Comparison of ENCODE assay signal across 9 mouse cellular contexts in genomic region chr6:39256304-39257103, GRCm38 (mm10). TPM values are rescaled to one million over a fixed set of nuclear protein-coding genes. Genes with fewer than 3 reads are reported as not detected.
DNase-seq lines count a peak whose midpoint lies in the region; ATAC-seq and TF ChIP-seq lines count a peak whose summit lies in the region.
"Had no signal": no experiment of that assay in that cellular context is flagged by ENCODE, and none has a peak within 500 bp of the region (broad histone marks: within the 10 kb centered on the region; RNA-seq: fewer than 3 reads in every experiment).

No protein-coding gene starts in this region.

- no peaks in the 10 kb centered on the region for H3K36me3 ChIP-seq in forebrain, embryonic 14.5 days (ENCODE audit: control insufficient read depth, insufficient read depth, low read length)
- no peaks in the 10 kb centered on the region for H3K36me3 ChIP-seq in liver, postnatal 0 days (replicated peaks; ENCODE audit: insufficient read depth, low read length)
- H3K36me3 ChIP-seq in neural tube, embryonic 13.5 days, result no peaks in the 10 kb centered on the region

- 3% methylated on average over 47 of the region's 48 CpGs for WGBS in forebrain, embryonic 14.5 days
- WGBS in liver, postnatal 0 days (ENCODE audit: insufficient replicate concordance), result 4% methylated on average over 46 of the region's 48 CpGs
- WGBS in neural tube, embryonic 13.5 days, result 3% methylated on average over 48 of the region's 48 CpGs

- H3K4me1 ChIP-seq in forebrain, embryonic 14.5 days (ENCODE audit: control insufficient read depth, insufficient read depth, low read length), result peaks cover 12% of the 10 kb centered on the region
- peaks cover 19% of the 10 kb centered on the region for H3K4me1 ChIP-seq in liver, postnatal 0 days (ENCODE audit: insufficient read depth)
- H3K4me1 ChIP-seq in neural tube, embryonic 13.5 days (replicated peaks), result peaks cover 25% of the 10 kb centered on the region

- no peak for TF ChIP-seq CTCF in liver, postnatal 0 days (IDR thresholded peaks at IDR 0.05; ENCODE audit: low read depth)

- H3K4me2 ChIP-seq in forebrain, embryonic 14.5 days (ENCODE audit: low read length), result peak overlapping the region; percentile 78
- peak overlapping the region; percentile 81 for H3K4me2 ChIP-seq in liver, postnatal 0 days (ENCODE audit: low read depth, low read length)
- peak overlapping the region; percentile 81 for H3K4me2 ChIP-seq in neural tube, embryonic 13.5 days

- no peaks in the 10 kb centered on the region for H3K27me3 ChIP-seq in forebrain, embryonic 14.5 days (replicated peaks; ENCODE audit: control insufficient read depth, insufficient read depth, low read length)
- H3K27me3 ChIP-seq in liver, postnatal 0 days (ENCODE audit: insufficient read depth, low read length), result peaks cover 22% of the 10 kb centered on the region
- H3K27me3 ChIP-seq in neural tube, embryonic 13.5 days, result peaks cover 18% of the 10 kb centered on the region; the same call in 1 of the 2 replicates
- H3K27me3 ChIP-seq: Patski had no signal

- no peak for TF ChIP-seq EP300 in liver, postnatal 0 days (IDR thresholded peaks at IDR 0.05; ENCODE audit: low read depth)

- ATAC-seq in cerebellum, adult (ENCODE audit: insufficient number of reproducible peaks, low FRiP score, low TSS enrichment), result peak; percentile 60; the same call in 1 of the 2 replicates
- peak; percentile 92 for ATAC-seq in forebrain, embryonic 14.5 days
- ATAC-seq in liver, postnatal 0 days, result no peak
- ATAC-seq in neural tube, embryonic 13.5 days (ENCODE audit: low read depth), result peak; percentile 88
- ATAC-seq: Patski had no signal

- intact Hi-C loops in heart, postnatal 14 days (cut with DNase I), result loop anchor here (5.0 kb wide), 2 partner anchors 49 to 91 kb away; partner anchors contain the start of gene Kdm7a

- no peaks in the 10 kb centered on the region for H3K9me3 ChIP-seq in forebrain, embryonic 14.5 days (replicated peaks; ENCODE audit: control insufficient read depth, low read length)
- H3K9me3 ChIP-seq in liver, postnatal 0 days (ENCODE audit: low read length), result no peaks in the 10 kb centered on the region
- H3K9me3 ChIP-seq in neural tube, embryonic 13.5 days, result no peaks in the 10 kb centered on the region

- peak; percentile 66 for DNase-seq in CD4-positive, CD25-positive, alpha-beta regulatory T cell, adult 2 months (ENCODE audit: low read depth, low spot score)
- peak; percentile 88 for DNase-seq in forebrain, embryonic 14.5 days (ENCODE audit: low spot score)
- peak; percentile 62 to 66 for DNase-seq in heart, postnatal 14 days
- peak; percentile 69 for DNase-seq in kidney, postnatal 14 days
- DNase-seq in liver, postnatal 0 days, result peak; percentile 24
- peak; percentile 71 for DNase-seq in thymus, postnatal 25 days

- peak overlapping the region; percentile 62 for H3K9ac ChIP-seq in forebrain, embryonic 14.5 days (ENCODE audit: low read length)
- no peak overlapping the region; the same call in 1 of the 2 replicates for H3K9ac ChIP-seq in liver, postnatal 0 days (replicated peaks)
- peak overlapping the region; percentile 68 for H3K9ac ChIP-seq in neural tube, embryonic 13.5 days

- H3K4me3 ChIP-seq in forebrain, embryonic 14.5 days (ENCODE audit: low read depth, low read length), result peak overlapping the region; percentile 40
- H3K4me3 ChIP-seq in liver, postnatal 0 days (ENCODE audit: low read depth, low read length), result peak overlapping the region; percentile 48
- H3K4me3 ChIP-seq in neural tube, embryonic 13.5 days, result peak overlapping the region; percentile 45

- peak overlapping the region; percentile 64; the same call in 1 of the 2 replicates for H3K27ac ChIP-seq in forebrain, embryonic 14.5 days (ENCODE audit: low read depth, low read length)
- no peak overlapping the region for H3K27ac ChIP-seq in liver, postnatal 0 days (ENCODE audit: low read depth)
- H3K27ac ChIP-seq in neural tube, embryonic 13.5 days (replicated peaks), result peak overlapping the region; percentile 83

RNA-seq across cellular contexts. Expression of gene Kdm7a, which starts 49.9 kb away (rescaled TPM):
- 4.7 and 5.9 TPM in 2 replicates for polyA plus RNA-seq in forebrain, embryonic 14.5 days (2014; fragmentation: Nextera tagmentation; extraction: Ambion mirVana)
- total RNA-seq in heart, postnatal 14 days (2021), result 10 to 100 TPM; 20.2 to 21.9 TPM
- polyA plus RNA-seq in liver, postnatal 0 days (2015; fragmentation: Nextera tagmentation; extraction: Ambion mirVana), result 3.6 and 4.2 TPM in 2 replicates
- 9.7 and 11.1 TPM in 2 replicates for polyA plus RNA-seq in neural tube, embryonic 13.5 days (2015; fragmentation: Nextera tagmentation; extraction: Ambion mirVana)

Comparison
In these comparisons a context has a peak if more than half of its experiments do, and no peak if none do; other contexts are left out.
1. DNase-seq: peak in every context shown above with its lines; median percentile 88 in forebrain, embryonic 14.5 days; 71 in thymus, postnatal 25 days; 69 in kidney, postnatal 14 days; 66 in CD4-positive, CD25-positive, alpha-beta regulatory T cell, adult 2 months; 64 in heart, postnatal 14 days; 24 in liver, postnatal 0 days.